In genomic region chr3:116128311-116129204, GRCm38 (mm10) we compare ENCODE assay signal across 8 mouse cellular contexts. TPM values are rescaled to one million over a fixed set of nuclear protein-coding genes. Genes with fewer than 3 reads are reported as not detected.
A peak's percentile ranks its signal among the peaks of the same experiment; 100 is the strongest.
DNase-seq lines count a peak whose midpoint lies in the region; ATAC-seq lines count a peak whose summit lies in the region.

No protein-coding gene starts in this region.

- WGBS in heart, embryonic 16.5 days: 27% methylated on average over 18 of the region's 18 CpGs
- WGBS in liver, embryonic 15.5 days (ENCODE audit: insufficient replicate concordance): 55% methylated on average over 18 of the region's 18 CpGs

- no peak for ATAC-seq in erythroblast, adult 5-6 weeks (replicated peaks; ENCODE audit: low FRiP score, poor library complexity, severe bottlenecking)
- ATAC-seq in heart, embryonic 16.5 days (replicated peaks; ENCODE audit: extremely low read depth, insufficient read depth, low FRiP score): 0 out of 2 replicates have a peak, but pooled peaks have one; percentile 37
- ATAC-seq in liver, embryonic 15.5 days (ENCODE audit: insufficient read depth): peak; percentile 30; the same call in 1 of the 2 replicates
- no peak for ATAC-seq in erythroid progenitor cell, adult 5-6 weeks (replicated peaks; ENCODE audit: low FRiP score, poor library complexity, severe bottlenecking)

- H3K4me2 ChIP-seq in heart, embryonic 16.5 days (ENCODE audit: low read depth, low read length): peak overlapping the region; percentile 59
- peak overlapping the region; percentile 29; the same call in 1 of the 2 replicates for H3K4me2 ChIP-seq in liver, embryonic 15.5 days

- H3K36me3 ChIP-seq in erythroblast, embryonic 14.5 days (ENCODE audit: control insufficient read depth): peaks cover 3% of the 10 kb centered on the region; the same call in 1 of the 2 replicates
- peaks cover 10% of the 10 kb centered on the region for H3K36me3 ChIP-seq in heart, embryonic 16.5 days (ENCODE audit: control insufficient read depth, insufficient read depth)
- H3K36me3 ChIP-seq in liver, embryonic 15.5 days (replicated peaks): 0 out of 2 replicates have a peak, but pooled peaks cover 7% of the 10 kb centered on the region

- H3K27me3 ChIP-seq in erythroblast, embryonic 14.5 days (ENCODE audit: control insufficient read depth): no peaks in the 10 kb centered on the region
- H3K27me3 ChIP-seq in heart, embryonic 16.5 days (ENCODE audit: control insufficient read depth, insufficient read depth, low read length): no peaks in the 10 kb centered on the region
- no peaks in the 10 kb centered on the region for H3K27me3 ChIP-seq in liver, embryonic 15.5 days

- H3K9me3 ChIP-seq in erythroblast, embryonic 14.5 days (ENCODE audit: control insufficient read depth, low read length): no peaks in the 10 kb centered on the region
- no peaks in the 10 kb centered on the region for H3K9me3 ChIP-seq in heart, embryonic 16.5 days (replicated peaks; ENCODE audit: control insufficient read depth, low read length)
- H3K9me3 ChIP-seq in liver, embryonic 15.5 days (replicated peaks): no peaks in the 10 kb centered on the region

- H3K9ac ChIP-seq in heart, embryonic 16.5 days (ENCODE audit: low read length): peak overlapping the region; percentile 85
- H3K9ac ChIP-seq in liver, embryonic 15.5 days: no peak overlapping the region; the same call in 1 of the 2 replicates

- peak overlapping the region; percentile 88 for H3K27ac ChIP-seq in heart, embryonic 16.5 days (ENCODE audit: low read length)
- peak overlapping the region; percentile 42; the same call in 1 of the 2 replicates for H3K27ac ChIP-seq in liver, embryonic 15.5 days (replicated peaks)

- peak overlapping the region; percentile 51 for H3K4me3 ChIP-seq in erythroblast, embryonic 14.5 days (replicated peaks)
- peak overlapping the region; percentile 66 for H3K4me3 ChIP-seq in heart, embryonic 16.5 days (ENCODE audit: low read length)
- peak overlapping the region; percentile 49 for H3K4me3 ChIP-seq in liver, embryonic 15.5 days (replicated peaks)

- DNase-seq in Muller cell, postnatal 12 days (ENCODE audit: inconsistent ontology term): peak; percentile 56
- DNase-seq in thymus, postnatal 25 days: no peak
- DNase-seq in urinary bladder, postnatal 4 days (ENCODE audit: low spot score in 2 of 2): no peak

- H3K4me1 ChIP-seq in erythroblast, embryonic 14.5 days (ENCODE audit: control insufficient read depth): no peaks in the 10 kb centered on the region
- peaks cover 9% of the 10 kb centered on the region; the same call in 1 of the 2 replicates for H3K4me1 ChIP-seq in heart, embryonic 16.5 days (ENCODE audit: control insufficient read depth, insufficient read depth, low read length)
- H3K4me1 ChIP-seq in liver, embryonic 15.5 days (replicated peaks): peaks cover 6% of the 10 kb centered on the region; the same call in 1 of the 2 replicates

RNA-seq across cellular contexts. Expression of gene Vcam1, which starts 0.9 kb away (rescaled TPM):
- 0.02 and 0.16 TPM in 2 replicates for polyA plus RNA-seq in erythroblast, embryonic 14.5 days (2012)
- 102 and 106 TPM in 2 replicates for total RNA-seq in erythroblast, adult 5-6 weeks (2015; ENCODE audit: low replicate concordance)
- 63.5 and 65.1 TPM in 2 replicates for total RNA-seq in erythroblast, adult 5-6 weeks (2017; ENCODE audit: low replicate concordance)
- polyA plus RNA-seq in heart, embryonic 16.5 days (2015; fragmentation: Nextera tagmentation; extraction: Ambion mirVana): 94.8 and 97.3 TPM in 2 replicates
- polyA plus RNA-seq in liver, embryonic 15.5 days (2015; fragmentation: Nextera tagmentation; extraction: Ambion mirVana): 85.4 and 97.8 TPM in 2 replicates
- 122 and 150 TPM in 2 replicates for total RNA-seq in erythroid progenitor cell, adult 5-6 weeks (2015; ENCODE audit: low replicate concordance)
- total RNA-seq in erythroid progenitor cell, adult 5-6 weeks (2017; ENCODE audit: low replicate concordance): 75.3 and 92.5 TPM in 2 replicates

Comparison
In these comparisons a context has a peak if more than half of its experiments do, and no peak if none do; other contexts are left out.
1. ATAC-seq: peak in heart, embryonic 16.5 days (single experiment) and liver, embryonic 15.5 days (single experiment); none in erythroblast, adult 5-6 weeks (single experiment) and erythroid progenitor cell, adult 5-6 weeks (single experiment).
2. RNA of gene Vcam1, which starts 0.9 kb away (polyA plus RNA-seq): 94.8 to 97.3 TPM in heart, embryonic 16.5 days and 85.4 to 97.8 TPM in liver, embryonic 15.5 days; 0.02 to 0.16 TPM in erythroblast, embryonic 14.5 days; every median in the first group is over 10 times any median in the second.
3. Peak in every context shown above with its lines, with median percentiles within 50 percentile points of each other: H3K4me3 ChIP-seq.